Mouse (Mus musculus) spleen, adult 2 months (tissue): ENCODE results near the gene Tob2. TPM values are rescaled to one million over a fixed set of nuclear protein-coding genes. Genes with fewer than 3 reads are reported as not detected.
A peak's percentile ranks its signal among the peaks of the same experiment; 100 is the strongest.

Source experiments
- DNase-seq, 2 experiments: peaks; one replicate each; pipeline versions ENCODE4 v3.0.0 to v3.0.0-alpha.2; 2012 to 2021; ENCODE audit warnings: low spot score in 2 of 2, low read depth in 1 of 2
- H3K27ac ChIP-seq: fragments of 200-500 bp; 2 replicates; pipeline ENCODE4 v1.5.1; 2012; ENCODE audit warnings: low read length, inconsistent platforms; ENCODE audit not compliant: insufficient read depth
- H3K27me3 ChIP-seq: fragments of 200-500 bp; 2 replicates; pipeline ENCODE4 v1.6.1; 2012; ENCODE audit warnings: mild to moderate bottlenecking, moderate library complexity, low read length, inconsistent platforms; ENCODE audit not compliant: control insufficient read depth, insufficient read depth
- H3K36me3 ChIP-seq: fragments of 200-500 bp; 2 replicates; pipeline ENCODE4 v1.6.1; 2012; ENCODE audit warnings: mild to moderate bottlenecking, low read length, inconsistent platforms; ENCODE audit not compliant: control insufficient read depth, insufficient read depth
- H3K4me1 ChIP-seq: fragments of 200-500 bp; 2 replicates; pipeline ENCODE4 v1.6.1; 2011; ENCODE audit warnings: inconsistent platforms; ENCODE audit not compliant: control insufficient read depth, insufficient read depth, insufficient read length
- H3K4me3 ChIP-seq: fragments of 200-500 bp; 2 replicates; pipeline ENCODE4 v1.5.1; 2011; ENCODE audit warnings: mild to moderate bottlenecking, inconsistent platforms; ENCODE audit not compliant: insufficient read depth, insufficient read length; ENCODE audit errors: extremely low read depth
- CTCF ChIP-seq: fragments of 200-500 bp; IDR thresholded peaks from 2 replicates; pipeline ENCODE4 v1.5.1; 2011; ENCODE audit warnings: mild to moderate bottlenecking, inconsistent platforms; ENCODE audit not compliant: insufficient read depth, insufficient read length, insufficient replicate concordance; ENCODE audit errors: extremely low read depth
- POLR2A ChIP-seq: fragments of 200-500 bp; IDR thresholded peaks from 2 replicates; pipeline ENCODE4 v1.6.1; 2011; ENCODE audit warnings: low read depth, low read length, inconsistent platforms
- WGBS: fragments of 180-500 bp; shearing (Covaris S2); methylation state at CpG from one replicate; pipeline ENCODE4 v1.1.7; 2018; 5-methylcytosine and 5-hydroxymethylcytosine counted together
- polyA plus RNA-seq: library from polyadenylated mRNA; depleted of rRNA; stranded (reverse); fragments of >200 nt; gene quantifications from 2 replicates; pipeline ENCODE4 v1.2.3, GENCODE M21; 2012

The Tob2 gene
- polyA plus RNA-seq, 1 experiment, result 24.8 TPM

DNA sequence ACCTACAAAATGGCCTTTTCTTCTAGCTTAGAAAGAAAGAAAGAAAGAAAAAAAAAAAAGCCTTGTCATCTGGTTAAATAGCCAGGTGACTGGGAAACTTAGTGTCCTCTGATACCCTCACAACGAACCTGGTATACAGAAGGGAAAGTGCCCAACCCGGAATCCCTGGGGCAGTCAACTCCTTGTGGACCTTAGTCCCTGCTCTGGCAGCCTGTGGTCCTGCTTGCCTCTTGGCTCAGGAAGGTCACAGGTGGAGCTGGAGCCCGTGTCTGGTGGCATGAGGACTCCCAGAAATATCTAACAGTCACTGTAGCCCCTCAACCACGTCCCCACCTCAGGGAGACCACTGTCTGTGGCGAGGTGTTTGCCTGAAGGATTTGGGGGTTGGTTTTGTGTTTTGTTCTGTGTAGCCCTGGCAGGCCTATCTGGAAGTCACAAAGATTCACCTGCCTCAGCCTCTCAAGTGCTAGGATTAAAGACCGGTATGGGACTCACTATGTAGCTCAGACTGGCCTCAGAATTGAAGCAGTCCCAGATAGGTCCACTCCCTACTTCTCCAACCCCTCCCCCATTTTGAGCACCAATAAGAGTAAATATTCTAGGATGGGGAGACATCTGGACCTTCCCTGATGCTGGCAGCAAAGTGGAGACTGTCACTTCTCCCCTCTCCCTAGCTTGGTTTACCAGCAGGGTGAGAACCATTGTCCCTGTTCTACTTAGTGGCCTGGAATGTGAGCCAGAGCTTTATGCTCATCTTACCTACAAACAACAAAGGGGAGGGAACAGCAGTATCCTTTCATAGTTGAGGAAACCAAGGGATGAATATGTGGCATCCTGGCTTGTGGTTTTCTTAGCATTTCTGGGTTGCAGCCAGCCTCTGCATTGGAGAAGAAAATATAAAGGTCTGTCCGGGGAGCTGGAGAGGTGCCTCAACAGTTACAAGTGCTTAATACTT is 21.4 kb downstream of the Tob2 start:
- Histone ChIP-seq H3K27ac (no peak overlapping the region), H3K4me1 (peaks cover 6% of the 10 kb centered on the region), H3K4me3 (no peak overlapping the region), H3K36me3 (no peaks in the 10 kb centered on the region), H3K27me3 (no peaks in the 10 kb centered on the region)
- TF ChIP-seq CTCF (no peak), POLR2A (no peak)
- no peak for DNase-seq
- 66% methylated on average over 7 of the region's 7 CpGs for WGBS

DNA sequence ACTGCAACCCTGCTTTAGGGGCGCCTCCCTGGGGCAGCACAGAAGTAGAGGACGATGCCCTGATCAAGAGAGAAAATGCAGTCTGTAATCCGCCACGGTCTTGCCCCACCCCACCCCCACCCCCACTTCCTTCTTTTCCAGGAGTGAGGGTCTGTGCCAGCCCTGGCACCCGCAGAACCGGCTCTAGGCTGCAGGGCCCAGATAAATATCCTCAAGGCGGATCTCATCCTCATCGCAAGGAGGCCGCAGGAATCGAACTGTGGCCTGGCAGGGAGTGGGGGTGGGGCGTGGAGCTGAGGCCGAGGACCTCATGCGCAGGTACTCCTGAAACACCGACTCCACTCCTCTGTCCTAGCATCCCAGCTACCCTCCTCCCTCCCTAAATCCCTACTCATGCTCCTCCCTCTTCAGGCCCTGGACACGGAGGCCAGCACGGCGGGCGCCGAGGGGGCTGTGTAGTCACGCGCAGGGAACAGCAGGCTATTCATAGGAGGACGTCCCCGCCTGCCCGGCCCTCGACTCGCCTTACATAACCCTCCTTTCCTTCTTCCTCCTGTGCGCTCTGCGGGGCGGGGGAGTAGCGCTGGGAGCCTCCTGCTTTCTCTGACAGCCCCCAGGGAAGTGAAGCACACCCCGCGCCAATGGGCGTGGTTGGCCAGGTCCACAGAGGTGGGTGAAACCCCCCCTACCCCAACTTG is 22.3 kb downstream of the Tob2 start:
- Histone ChIP-seq H3K4me1 (peaks cover 6% of the 10 kb centered on the region), H3K27me3 (no peaks in the 10 kb centered on the region), H3K4me3 (peak overlapping the region; percentile 52), H3K36me3 (no peaks in the 10 kb centered on the region), H3K27ac (peak overlapping the region; percentile 51; the same call in 1 of the 2 replicates)
- WGBS, result 5% methylated on average over 33 of the region's 33 CpGs
- DNase-seq, result no peak
- no peak for TF ChIP-seq CTCF
- TF ChIP-seq POLR2A, result no peak; the same call in 1 of the 2 replicates

DNA sequence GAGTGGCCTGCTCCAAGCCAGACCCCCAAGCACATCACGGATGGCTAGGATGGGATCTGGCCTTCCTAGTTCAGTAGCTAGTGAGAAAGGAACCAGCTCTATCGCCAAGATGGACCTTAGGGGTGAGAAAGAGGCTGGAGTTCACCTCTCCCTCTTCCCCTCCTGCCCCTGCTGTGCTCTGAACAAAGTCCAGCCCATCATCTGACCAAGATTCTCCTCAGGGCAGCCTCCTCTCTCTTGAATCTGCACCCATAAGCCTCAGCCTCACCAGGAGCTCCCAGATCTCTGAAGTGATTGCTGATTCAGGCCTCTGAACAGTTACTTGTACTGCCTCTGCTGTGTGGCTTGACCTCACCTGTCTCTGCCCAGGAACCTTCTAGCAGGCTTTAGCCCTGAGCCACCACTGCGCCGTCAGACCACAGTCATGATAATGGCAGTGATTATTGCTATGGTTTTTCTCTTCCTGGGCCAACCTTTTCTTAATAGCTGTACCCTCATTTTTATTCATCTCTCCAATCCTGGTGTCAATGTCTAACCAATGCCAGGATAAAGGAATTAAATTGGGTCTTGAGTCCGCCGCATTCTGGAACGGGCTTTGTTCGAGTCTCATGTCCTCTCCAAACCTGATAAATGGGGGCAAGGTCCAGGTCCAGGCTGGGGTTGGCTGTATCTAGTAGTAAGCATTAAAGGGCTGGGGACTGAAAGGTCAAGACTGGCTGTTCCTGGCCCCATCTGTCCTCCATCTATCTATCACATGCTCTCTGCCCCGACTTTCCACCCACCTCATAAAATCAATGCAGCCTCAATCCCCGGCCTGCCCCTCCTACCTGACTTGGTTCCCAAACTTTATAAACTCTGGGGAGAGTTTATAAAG is 23.4 kb downstream of the Tob2 start:
- Histone ChIP-seq H3K4me1 (peaks cover 6% of the 10 kb centered on the region), H3K4me3 (no peak overlapping the region), H3K27me3 (no peaks in the 10 kb centered on the region), H3K27ac (no peak overlapping the region), H3K36me3 (no peaks in the 10 kb centered on the region)
- no peak for DNase-seq
- no peak for TF ChIP-seq CTCF
- no peak for TF ChIP-seq POLR2A
- 85% methylated on average over 10 of the region's 10 CpGs for WGBS

DNA sequence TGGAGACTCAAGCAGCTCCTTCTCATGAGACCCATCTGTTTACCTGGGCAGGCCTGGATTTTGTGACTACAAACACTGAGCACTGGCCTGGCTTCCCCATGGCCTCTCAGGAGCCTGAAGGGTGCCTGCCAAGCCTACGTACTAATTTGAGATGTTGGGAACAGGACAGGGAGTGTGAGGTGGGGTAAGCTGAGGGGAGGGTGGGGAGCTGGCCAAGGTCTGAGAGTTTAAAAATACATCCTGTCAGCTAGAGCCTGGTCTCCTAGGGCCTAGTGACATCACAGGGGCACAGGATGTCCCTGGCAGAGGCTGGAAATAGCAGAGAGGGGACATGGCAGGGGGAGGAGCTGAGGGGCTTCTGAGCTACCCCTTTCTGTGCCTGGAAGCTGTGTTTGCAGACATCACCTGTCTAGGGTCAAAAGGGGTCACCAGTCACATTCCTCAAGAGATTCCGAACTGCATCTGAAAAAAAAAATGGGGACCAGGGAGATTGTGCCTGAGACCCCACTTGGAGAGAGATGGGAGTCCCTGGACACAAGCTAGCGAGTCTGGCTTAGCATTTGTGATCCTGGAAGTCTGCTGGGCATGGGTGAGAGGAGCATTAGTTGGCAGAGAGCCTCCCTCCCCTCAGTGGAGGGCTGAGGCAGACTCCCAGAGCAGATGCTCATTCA is 24.3 kb downstream of the Tob2 start:
- Histone ChIP-seq H3K4me1 (peaks cover 6% of the 10 kb centered on the region), H3K27ac (no peak overlapping the region), H3K4me3 (no peak overlapping the region), H3K36me3 (no peaks in the 10 kb centered on the region), H3K27me3 (no peaks in the 10 kb centered on the region)
- DNase-seq, result no peak
- 91% methylated on average over 3 of the region's 3 CpGs for WGBS
- TF ChIP-seq POLR2A, result no peak
- TF ChIP-seq CTCF, result no peak

DNA sequence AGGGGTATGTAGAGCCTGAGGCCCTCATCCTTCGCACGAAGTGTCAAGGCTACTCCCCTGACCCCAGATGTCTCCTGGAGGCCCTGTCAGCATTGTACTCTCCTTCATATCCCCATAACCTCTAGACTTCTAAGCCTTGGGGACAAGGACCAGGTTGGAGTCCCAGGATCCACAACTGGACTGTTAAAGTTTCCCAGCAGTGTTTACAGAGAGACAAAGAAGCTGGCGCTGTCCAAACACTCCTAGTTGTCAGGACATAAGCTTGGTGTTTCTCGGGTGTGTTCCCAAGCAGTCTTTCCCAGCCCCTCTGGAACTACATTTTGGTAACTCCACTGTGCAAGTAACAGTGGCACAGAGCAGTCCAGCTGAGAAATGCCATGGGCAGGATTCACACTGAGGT is 25.1 kb downstream of the Tob2 start:
- Histone ChIP-seq H3K4me3 (no peak overlapping the region), H3K4me1 (peaks cover 6% of the 10 kb centered on the region), H3K27me3 (no peaks in the 10 kb centered on the region), H3K36me3 (0 out of 2 replicates have a peak, but pooled peaks cover 1% of the 10 kb centered on the region), H3K27ac (no peak overlapping the region)
- TF ChIP-seq CTCF (no peak), POLR2A (no peak)
- WGBS, result 90% methylated on average over 4 of the region's 4 CpGs
- DNase-seq, result no peak

DNA sequence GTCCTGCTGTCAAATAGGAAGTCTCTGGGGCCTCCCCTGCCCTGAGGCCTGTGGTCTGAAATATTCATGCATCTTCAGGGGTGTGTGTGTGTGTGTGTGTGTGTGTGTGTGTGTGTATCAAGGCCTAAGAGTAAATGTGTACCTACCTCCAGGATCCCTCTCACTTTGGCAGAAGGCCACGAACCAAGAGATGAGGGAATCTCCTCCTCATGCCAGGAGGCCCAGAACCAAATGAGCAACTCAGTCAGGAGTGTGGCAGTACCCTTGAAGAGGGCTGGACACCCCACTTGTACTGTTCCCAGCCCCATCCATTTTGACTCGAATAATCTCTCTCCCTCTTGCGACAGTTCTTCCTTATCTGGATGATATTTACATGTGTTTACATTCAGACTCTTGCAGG is 26.4 kb downstream of the Tob2 start:
- Histone ChIP-seq H3K27me3 (no peaks in the 10 kb centered on the region), H3K4me3 (no peak overlapping the region), H3K36me3 (0 out of 2 replicates have a peak, but pooled peaks cover 1% of the 10 kb centered on the region), H3K27ac (no peak overlapping the region), H3K4me1 (peaks cover 6% of the 10 kb centered on the region)
- TF ChIP-seq POLR2A (no peak), CTCF (no peak)
- no peak for DNase-seq
- 43% methylated on average over 3 of the region's 3 CpGs for WGBS
